Mouse (Mus musculus) neural tube, embryonic 15.5 days (tissue): Measurements from ENCODE around the gene Samhd1. TPM values are rescaled to one million over a fixed set of nuclear protein-coding genes. Genes with fewer than 3 reads are reported as not detected.
A peak's percentile ranks its signal among the peaks of the same experiment; 100 is the strongest.

Source experiments
- ATAC-seq: fragments of 200-750 bp; cut with Nextera tagmentation; 2 replicates; pipeline ENCODE4 v1.8.0; 2017; ENCODE audit warnings: mild to moderate bottlenecking, moderate TSS enrichment, moderate library complexity; ENCODE audit not compliant: low FRiP score
- H3K27ac ChIP-seq: fragments of 300-500 bp; sonication (generic); replicated peaks from 2 replicates; pipeline ENCODE4 v1.5.1; 2015; ENCODE audit warnings: mild to moderate bottlenecking, inconsistent platforms
- H3K27me3 ChIP-seq: fragments of 300-500 bp; sonication (generic); replicated peaks from 2 replicates; pipeline ENCODE4 v1.6.1; 2015; ENCODE audit warnings: inconsistent platforms
- H3K36me3 ChIP-seq: fragments of 300-500 bp; sonication (generic); 2 replicates; pipeline ENCODE4 v1.6.1; 2015; ENCODE audit warnings: inconsistent platforms
- H3K4me1 ChIP-seq: fragments of 300-500 bp; sonication (generic); 2 replicates; pipeline ENCODE4 v1.6.1; 2015; ENCODE audit warnings: inconsistent platforms
- H3K4me2 ChIP-seq: fragments of 300-500 bp; sonication (generic); 2 replicates; pipeline ENCODE4 v1.6.1; 2015; ENCODE audit warnings: inconsistent platforms, mild to moderate bottlenecking, moderate library complexity
- H3K4me3 ChIP-seq: fragments of 300-500 bp; sonication (generic); replicated peaks from 2 replicates; pipeline ENCODE4 v1.5.1; 2015; ENCODE audit warnings: mild to moderate bottlenecking, inconsistent platforms
- H3K9ac ChIP-seq: fragments of 300-500 bp; sonication (generic); replicated peaks from 2 replicates; pipeline ENCODE4 v1.6.1; 2015; ENCODE audit warnings: mild to moderate bottlenecking, inconsistent platforms
- H3K9me3 ChIP-seq: fragments of 300-500 bp; sonication (generic); replicated peaks from 2 replicates; pipeline ENCODE4 v1.6.1; 2016; ENCODE audit warnings: inconsistent platforms
- WGBS: fragments of 180-500 bp; shearing (Covaris S2); methylation state at CpG from one replicate; pipeline ENCODE4 v1.1.7; 2015; ENCODE audit warnings: mixed read lengths; 5-methylcytosine and 5-hydroxymethylcytosine counted together
- polyA plus RNA-seq: library from polyadenylated mRNA; unstranded; fragments of >200 nt; fragmentation: Nextera tagmentation; extraction: Ambion mirVana; gene quantifications from 2 replicates; pipeline ENCODE4 v1.2.1, GENCODE M21; 2015

Samhd1 gene
- polyA plus RNA-seq, 1 experiment from 2014 or later = 11.9 TPM

DNA sequence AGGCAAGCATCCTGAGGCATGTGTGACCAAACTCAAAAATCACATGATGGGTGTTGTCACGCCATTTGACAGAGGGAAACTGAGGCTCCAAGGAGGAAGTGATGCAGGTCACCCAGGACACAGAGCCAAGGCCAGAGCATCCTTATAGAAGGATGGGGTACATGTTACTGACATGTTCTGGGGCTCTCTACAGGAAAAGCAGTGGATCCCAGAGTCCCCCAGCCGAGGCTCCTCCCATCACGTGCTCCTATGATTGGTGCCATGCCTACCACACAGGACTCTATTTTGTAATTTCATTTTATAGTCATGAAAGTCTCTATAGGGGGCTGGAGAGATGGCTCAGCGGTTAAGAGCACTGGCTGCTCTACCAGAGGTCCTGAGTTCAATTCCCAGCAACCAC is 77.3 kb downstream of the Samhd1 start:
- no peak overlapping the region for H3K9ac ChIP-seq
- H3K4me1 ChIP-seq = peaks cover 40% of the 10 kb centered on the region
- H3K27ac ChIP-seq = peak overlapping the region; percentile 80
- H3K4me2 ChIP-seq = no peak overlapping the region
- ATAC-seq = no peak
- H3K9me3 ChIP-seq = no peaks in the 10 kb centered on the region
- no peak overlapping the region for H3K4me3 ChIP-seq
- H3K36me3 ChIP-seq = peaks cover 34% of the 10 kb centered on the region
- H3K27me3 ChIP-seq = no peaks in the 10 kb centered on the region
- 67% methylated on average over 4 of the region's 4 CpGs for WGBS

- no peaks in the 10 kb centered on the region for H3K9me3 ChIP-seq
- H3K9ac ChIP-seq = no peak overlapping the region
- H3K4me1 ChIP-seq = peaks cover 45% of the 10 kb centered on the region
- H3K4me3 ChIP-seq = no peak overlapping the region
- H3K27me3 ChIP-seq = no peaks in the 10 kb centered on the region
- no peak for ATAC-seq
- 88% methylated on average over 3 of the region's 3 CpGs for WGBS
- H3K36me3 ChIP-seq = peaks cover 40% of the 10 kb centered on the region
- H3K4me2 ChIP-seq = no peak overlapping the region
- 0 out of 2 replicates have a peak overlapping the region, but pooled peaks have one; percentile 80 for H3K27ac ChIP-seq
These were observed 77.9 kb downstream of the Samhd1 start for GRCm38 (mm10) chr2:157057186-157057585.

DNA sequence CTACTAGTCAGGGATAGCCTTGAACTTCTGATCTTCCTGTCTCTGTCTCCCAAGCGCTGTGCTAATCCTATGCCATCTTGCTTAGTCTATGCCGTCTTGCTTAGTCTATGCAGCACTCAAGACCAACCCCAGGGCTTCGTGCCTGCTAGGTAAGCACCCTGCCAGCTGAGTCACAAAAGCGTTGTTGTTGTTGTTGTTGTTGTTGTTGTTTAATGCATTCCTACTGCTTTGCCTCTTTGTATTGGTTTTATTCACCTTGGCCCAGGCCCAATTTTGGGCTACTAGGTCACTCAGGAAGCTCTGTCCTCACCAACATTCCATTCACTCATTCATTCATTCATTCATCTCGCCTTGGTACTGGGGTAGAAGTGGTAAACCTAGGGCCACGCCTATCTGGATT is 79.3 kb downstream of the Samhd1 start:
- H3K4me1 ChIP-seq = peaks cover 52% of the 10 kb centered on the region
- no peak overlapping the region for H3K27ac ChIP-seq
- no peak overlapping the region for H3K4me3 ChIP-seq
- H3K36me3 ChIP-seq = peaks cover 43% of the 10 kb centered on the region
- no peak overlapping the region for H3K9ac ChIP-seq
- no peaks in the 10 kb centered on the region for H3K9me3 ChIP-seq
- H3K27me3 ChIP-seq = no peaks in the 10 kb centered on the region
- H3K4me2 ChIP-seq = no peak overlapping the region
- 92% methylated on average over 6 of the region's 6 CpGs for WGBS
- ATAC-seq = no peak

- H3K4me2 ChIP-seq = no peak overlapping the region
- 56% methylated on average over 5 of the region's 5 CpGs for WGBS
- no peak overlapping the region for H3K4me3 ChIP-seq
- peaks cover 62% of the 10 kb centered on the region for H3K4me1 ChIP-seq
- no peak overlapping the region for H3K9ac ChIP-seq
- peak; percentile 46; the same call in 1 of the 2 replicates for ATAC-seq
- peaks cover 38% of the 10 kb centered on the region for H3K36me3 ChIP-seq
- H3K9me3 ChIP-seq = no peaks in the 10 kb centered on the region
- H3K27me3 ChIP-seq = no peaks in the 10 kb centered on the region
- H3K27ac ChIP-seq = peak overlapping the region; percentile 71
These were observed 80.2 kb downstream of the Samhd1 start for GRCm38 (mm10) chr2:157054816-157055215.

DNA sequence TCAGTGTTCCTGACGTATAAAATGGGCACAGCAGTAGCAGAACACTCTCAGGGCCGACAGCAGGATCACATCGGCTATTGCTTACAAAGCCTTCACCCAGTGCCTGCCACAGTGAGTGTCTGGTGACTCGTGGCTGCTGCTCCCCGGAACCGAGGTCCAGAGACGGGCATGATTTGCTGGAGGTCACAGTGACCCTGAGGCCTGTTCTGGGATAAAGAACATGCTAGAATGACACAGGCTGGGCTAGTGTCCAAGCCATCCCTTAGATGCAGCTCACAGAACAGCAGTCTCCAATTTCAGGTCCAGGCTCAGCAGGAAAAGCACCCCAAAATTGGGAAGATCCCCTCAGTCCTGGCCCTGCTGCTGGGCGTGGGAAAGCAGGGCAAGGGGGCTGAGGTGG is 80.8 kb downstream of the Samhd1 start:
- Histone ChIP-seq H3K36me3 (peaks cover 33% of the 10 kb centered on the region), H3K4me2 (no peak overlapping the region), H3K4me1 (peaks cover 63% of the 10 kb centered on the region), H3K27ac (peak overlapping the region; percentile 71), H3K4me3 (no peak overlapping the region), H3K27me3 (no peaks in the 10 kb centered on the region), H3K9ac (no peak overlapping the region), H3K9me3 (no peaks in the 10 kb centered on the region)
- ATAC-seq = no peak
- 88% methylated on average over 8 of the region's 8 CpGs for WGBS

DNA sequence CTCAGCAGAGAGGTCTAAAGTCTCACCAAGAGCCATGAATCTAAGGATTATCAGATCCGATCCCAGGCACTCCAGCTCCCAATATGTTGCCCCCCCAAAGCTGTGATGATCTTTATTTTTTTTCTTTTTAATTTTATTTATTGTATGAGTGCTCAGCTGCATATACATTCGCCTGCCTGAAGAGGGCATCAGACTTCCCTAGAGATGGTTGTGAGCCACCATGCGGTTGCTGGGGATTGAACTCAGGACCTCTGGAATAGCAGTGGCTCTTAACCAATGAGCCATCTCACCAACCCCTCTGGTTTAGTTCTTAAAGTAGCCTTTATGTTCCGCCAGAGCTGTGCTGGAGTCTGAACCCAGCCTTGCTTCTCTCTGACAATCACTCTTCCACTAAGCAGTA is 81.3 kb downstream of the Samhd1 start:
- peaks cover 29% of the 10 kb centered on the region for H3K36me3 ChIP-seq
- H3K27ac ChIP-seq = peak overlapping the region; percentile 71; the same call in 1 of the 2 replicates
- H3K4me3 ChIP-seq = no peak overlapping the region
- no peak overlapping the region for H3K9ac ChIP-seq
- ATAC-seq = no peak
- peaks cover 63% of the 10 kb centered on the region for H3K4me1 ChIP-seq
- WGBS = 83% methylated on average over 4 of the region's 4 CpGs
- H3K4me2 ChIP-seq = no peak overlapping the region
- no peaks in the 10 kb centered on the region for H3K27me3 ChIP-seq
- no peaks in the 10 kb centered on the region for H3K9me3 ChIP-seq

DNA sequence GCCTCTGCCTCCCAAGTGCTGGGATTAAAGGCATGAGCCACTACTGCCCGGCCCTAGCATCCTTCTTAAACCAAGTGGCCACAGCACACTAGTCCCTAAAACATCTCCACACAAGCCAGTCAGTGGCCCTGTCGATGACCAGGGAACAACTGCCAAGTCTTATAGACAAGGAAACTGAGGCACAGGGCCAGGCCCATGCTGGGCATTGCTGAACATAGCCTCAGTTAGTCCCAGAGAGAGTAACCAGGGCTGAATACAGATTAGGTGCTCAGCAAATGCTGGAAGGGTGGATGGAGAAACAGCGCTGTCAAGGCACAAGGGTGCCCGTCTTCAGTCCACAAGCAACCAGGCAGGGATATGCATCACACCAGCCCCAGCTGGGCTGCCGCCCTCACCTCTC is 81.9 kb downstream of the Samhd1 start:
- H3K9ac ChIP-seq = no peak overlapping the region
- no peak overlapping the region for H3K4me2 ChIP-seq
- H3K9me3 ChIP-seq = no peaks in the 10 kb centered on the region
- no peaks in the 10 kb centered on the region for H3K27me3 ChIP-seq
- H3K4me1 ChIP-seq = peaks cover 63% of the 10 kb centered on the region
- no peak for ATAC-seq
- H3K27ac ChIP-seq = no peak overlapping the region
- H3K4me3 ChIP-seq = no peak overlapping the region
- 91% methylated on average over 5 of the region's 5 CpGs for WGBS
- H3K36me3 ChIP-seq = peaks cover 29% of the 10 kb centered on the region

- Histone ChIP-seq H3K4me2 (no peak overlapping the region), H3K4me1 (peaks cover 64% of the 10 kb centered on the region), H3K9me3 (no peaks in the 10 kb centered on the region), H3K36me3 (peaks cover 29% of the 10 kb centered on the region), H3K4me3 (no peak overlapping the region), H3K9ac (no peak overlapping the region), H3K27ac (peak overlapping the region; percentile 23; the same call in 1 of the 2 replicates), H3K27me3 (no peaks in the 10 kb centered on the region)
- 80% methylated on average over 8 of the region's 8 CpGs for WGBS
- no peak for ATAC-seq
These were observed 82.6 kb downstream of the Samhd1 start for GRCm38 (mm10) chr2:157052448-157052847.

- Histone ChIP-seq H3K27ac (peak overlapping the region; percentile 88), H3K36me3 (peaks cover 45% of the 10 kb centered on the region), H3K9me3 (no peaks in the 10 kb centered on the region), H3K4me1 (peaks cover 54% of the 10 kb centered on the region), H3K27me3 (no peaks in the 10 kb centered on the region), H3K9ac (peak overlapping the region; percentile 10; the same call in 1 of the 2 replicates), H3K4me2 (peak overlapping the region; percentile 42), H3K4me3 (no peak overlapping the region; the same call in 1 of the 2 replicates)
- peak; percentile 84 for ATAC-seq
- 14% methylated on average over 8 of the region's 8 CpGs for WGBS
These were observed 85.2 kb downstream of the Samhd1 start for GRCm38 (mm10) chr2:157049831-157050243.

DNA sequence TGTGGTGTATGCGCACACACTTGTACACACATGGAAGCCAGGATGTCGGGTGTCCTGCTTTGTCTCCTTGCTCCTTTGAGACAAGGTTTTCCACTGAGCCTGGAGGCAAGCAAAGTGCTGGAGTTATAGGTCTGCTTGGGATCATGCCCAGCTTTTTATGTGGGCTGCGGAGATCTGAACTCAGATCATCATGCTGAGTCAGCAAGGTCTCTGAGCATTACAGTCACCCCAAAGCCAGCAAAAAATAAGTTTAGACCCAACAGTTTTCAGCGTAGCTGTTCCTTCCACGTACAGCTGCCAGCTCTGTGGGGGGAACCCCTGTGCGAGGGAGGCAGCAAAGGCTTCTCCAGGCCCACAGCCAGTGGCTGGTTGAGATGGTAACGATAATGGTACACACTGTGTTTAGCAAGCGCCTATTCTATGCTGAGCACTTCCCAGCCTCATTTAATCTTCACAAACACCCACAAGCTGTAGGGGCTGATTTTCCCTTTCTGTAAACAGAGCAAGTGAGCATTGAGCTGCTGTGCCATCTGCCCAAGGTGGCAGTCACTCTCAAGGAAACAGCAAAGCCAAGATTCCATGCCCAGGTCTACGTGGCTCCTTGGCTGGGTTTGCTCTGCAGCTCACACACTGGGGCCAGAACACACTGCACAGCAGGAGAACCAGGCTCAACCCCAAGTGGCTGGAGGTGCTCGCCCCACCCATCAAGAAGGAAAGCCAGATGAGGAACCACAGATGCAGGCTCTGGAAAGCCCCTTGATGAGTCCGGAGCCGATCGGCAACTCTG is 86.5 kb downstream of the Samhd1 start:
- 0 out of 2 replicates have a peak overlapping the region, but pooled peaks have one; percentile 1 for H3K4me2 ChIP-seq
- H3K4me3 ChIP-seq = no peak overlapping the region
- H3K9me3 ChIP-seq = no peaks in the 10 kb centered on the region
- ATAC-seq = no peak
- H3K36me3 ChIP-seq = peaks cover 45% of the 10 kb centered on the region
- peaks cover 48% of the 10 kb centered on the region for H3K4me1 ChIP-seq
- H3K27me3 ChIP-seq = no peaks in the 10 kb centered on the region
- WGBS = 70% methylated on average over 13 of the region's 13 CpGs
- H3K9ac ChIP-seq = no peak overlapping the region
- H3K27ac ChIP-seq = peak overlapping the region; percentile 88
